Mouse (Mus musculus) intestine, postnatal 0 days (tissue): ENCODE data around the gene Fahd2a. TPM values are rescaled to one million over a fixed set of nuclear protein-coding genes. Genes with fewer than 3 reads are reported as not detected.

Experiments used
- ATAC-seq: fragments of 200-750 bp; cut with Nextera tagmentation; 2 replicates; pipeline ENCODE4 v1.8.0; 2017; ENCODE audit warnings: mild to moderate bottlenecking, moderate TSS enrichment, moderate library complexity
- H3K27ac ChIP-seq: fragments of 300-500 bp; sonication (generic); 2 replicates; pipeline ENCODE4 v1.5.1; 2014; ENCODE audit warnings: mild to moderate bottlenecking, low read depth, low read length, moderate library complexity
- H3K27me3 ChIP-seq: fragments of 300-500 bp; sonication (generic); replicated peaks from 2 replicates; pipeline ENCODE4 v1.6.1; 2014; ENCODE audit warnings: low read length, mixed read lengths; ENCODE audit not compliant: control insufficient read depth, insufficient read depth
- H3K36me3 ChIP-seq: fragments of 300-500 bp; sonication (generic); 2 replicates; pipeline ENCODE4 v1.6.1; 2014; ENCODE audit warnings: mild to moderate bottlenecking, moderate library complexity; ENCODE audit not compliant: control insufficient read depth, insufficient read depth
- H3K4me1 ChIP-seq: fragments of 300-500 bp; sonication (generic); replicated peaks from 2 replicates; pipeline ENCODE4 v1.6.1; 2014; ENCODE audit warnings: antibody characterized with exemption, low read length, mixed read lengths; ENCODE audit not compliant: control insufficient read depth, insufficient read depth
- H3K4me2 ChIP-seq: fragments of 300-500 bp; sonication (generic); replicated peaks from 2 replicates; pipeline ENCODE4 v1.6.1; 2014; ENCODE audit warnings: low read depth, mild to moderate bottlenecking, moderate library complexity
- H3K4me3 ChIP-seq: fragments of 300-500 bp; sonication (generic); 2 replicates; pipeline ENCODE4 v1.5.1; 2014; ENCODE audit warnings: low read depth, low read length
- H3K9ac ChIP-seq: fragments of 300-500 bp; sonication (generic); 2 replicates; pipeline ENCODE4 v1.6.1; 2014; ENCODE audit warnings: mild to moderate bottlenecking, low read depth, low read length
- H3K9me3 ChIP-seq: fragments of 300-500 bp; sonication (generic); 2 replicates; pipeline ENCODE4 v1.6.1; 2016; ENCODE audit warnings: mixed run types; ENCODE audit not compliant: control insufficient read depth
- CTCF ChIP-seq: sonication (generic); IDR thresholded peaks from 2 replicates; pipeline ENCODE4 v1.5.1; 2016; ENCODE audit warnings: low read depth, mild to moderate bottlenecking, control low read depth, antibody characterized with exemption, moderate library complexity
- WGBS: fragments of 180-500 bp; shearing (Covaris S2); extraction: QIAGEN DNeasy Blood & Tissue Kit; methylation state at CpG from one replicate; pipeline ENCODE4 v1.1.7; 2014; 5-methylcytosine and 5-hydroxymethylcytosine counted together
- polyA plus RNA-seq: library from polyadenylated mRNA; unstranded; fragments of >200 nt; fragmentation: Nextera tagmentation; extraction: Ambion mirVana; gene quantifications from 2 replicates; pipeline ENCODE4 v1.2.1, GENCODE M21; 2015

Gene Fahd2a
- polyA plus RNA-seq, 1 experiment from 2014 or later: 23.5 TPM

DNA sequence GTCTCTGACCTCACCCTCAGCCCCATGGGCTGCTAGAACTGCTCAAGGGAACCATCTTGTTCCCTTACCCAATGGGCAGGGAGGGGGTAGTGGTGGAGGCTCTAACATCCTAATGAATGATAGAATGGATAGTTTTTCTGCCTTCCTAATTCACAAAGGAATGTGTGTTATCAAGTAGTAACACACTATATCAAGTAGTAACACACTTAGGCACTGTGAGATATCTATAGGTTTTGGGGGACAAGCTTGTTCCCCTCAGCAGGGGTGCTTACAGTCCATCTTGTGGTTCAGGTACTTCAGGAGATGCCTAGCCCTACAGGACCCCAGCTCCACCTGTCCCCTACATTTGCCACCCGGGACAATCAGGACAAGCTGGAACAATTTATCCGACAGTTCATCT is 8.8 kb downstream of the Fahd2a start:
- 93% methylated on average over 2 of the region's 2 CpGs for WGBS
- no peak for TF ChIP-seq CTCF
- no peak overlapping the region for H3K4me2 ChIP-seq
- H3K27ac ChIP-seq: no peak overlapping the region
- no peaks in the 10 kb centered on the region for H3K27me3 ChIP-seq
- H3K9ac ChIP-seq: no peak overlapping the region
- no peak for ATAC-seq
- no peaks in the 10 kb centered on the region for H3K4me1 ChIP-seq
- H3K9me3 ChIP-seq: no peaks in the 10 kb centered on the region
- peaks cover 30% of the 10 kb centered on the region; the same call in 1 of the 2 replicates for H3K36me3 ChIP-seq
- H3K4me3 ChIP-seq: no peak overlapping the region

DNA sequence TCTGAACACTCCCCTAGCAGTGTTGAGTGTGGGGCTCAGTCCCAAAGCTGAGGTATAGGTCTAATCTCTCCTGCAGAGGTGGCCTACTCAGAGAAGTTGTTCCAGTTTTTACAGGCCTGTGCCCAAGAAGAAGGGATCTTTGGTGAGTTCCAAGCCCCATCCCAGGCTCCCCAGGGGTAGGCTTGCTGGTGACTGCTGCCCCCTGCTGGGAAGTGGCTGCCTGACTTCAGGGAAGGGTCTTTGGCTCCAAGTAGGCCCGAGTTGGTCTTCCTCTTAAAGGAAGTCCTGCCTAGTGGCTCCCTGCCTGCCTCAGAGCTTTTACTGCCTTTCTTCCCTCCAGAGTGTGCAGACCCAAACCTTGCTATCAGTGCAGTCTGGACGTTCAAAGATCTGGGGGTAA is 9.2 kb downstream of the Fahd2a start:
- H3K4me1 ChIP-seq: no peaks in the 10 kb centered on the region
- no peaks in the 10 kb centered on the region for H3K27me3 ChIP-seq
- H3K4me3 ChIP-seq: no peak overlapping the region
- H3K36me3 ChIP-seq: peaks cover 27% of the 10 kb centered on the region; the same call in 1 of the 2 replicates
- TF ChIP-seq CTCF: peak; percentile 69
- H3K9ac ChIP-seq: no peak overlapping the region
- H3K9me3 ChIP-seq: no peaks in the 10 kb centered on the region
- no peak for ATAC-seq
- 39% methylated on average over 2 of the region's 2 CpGs for whole genome bisulfite sequencing
- no peak overlapping the region for H3K27ac ChIP-seq
- H3K4me2 ChIP-seq: no peak overlapping the region

DNA sequence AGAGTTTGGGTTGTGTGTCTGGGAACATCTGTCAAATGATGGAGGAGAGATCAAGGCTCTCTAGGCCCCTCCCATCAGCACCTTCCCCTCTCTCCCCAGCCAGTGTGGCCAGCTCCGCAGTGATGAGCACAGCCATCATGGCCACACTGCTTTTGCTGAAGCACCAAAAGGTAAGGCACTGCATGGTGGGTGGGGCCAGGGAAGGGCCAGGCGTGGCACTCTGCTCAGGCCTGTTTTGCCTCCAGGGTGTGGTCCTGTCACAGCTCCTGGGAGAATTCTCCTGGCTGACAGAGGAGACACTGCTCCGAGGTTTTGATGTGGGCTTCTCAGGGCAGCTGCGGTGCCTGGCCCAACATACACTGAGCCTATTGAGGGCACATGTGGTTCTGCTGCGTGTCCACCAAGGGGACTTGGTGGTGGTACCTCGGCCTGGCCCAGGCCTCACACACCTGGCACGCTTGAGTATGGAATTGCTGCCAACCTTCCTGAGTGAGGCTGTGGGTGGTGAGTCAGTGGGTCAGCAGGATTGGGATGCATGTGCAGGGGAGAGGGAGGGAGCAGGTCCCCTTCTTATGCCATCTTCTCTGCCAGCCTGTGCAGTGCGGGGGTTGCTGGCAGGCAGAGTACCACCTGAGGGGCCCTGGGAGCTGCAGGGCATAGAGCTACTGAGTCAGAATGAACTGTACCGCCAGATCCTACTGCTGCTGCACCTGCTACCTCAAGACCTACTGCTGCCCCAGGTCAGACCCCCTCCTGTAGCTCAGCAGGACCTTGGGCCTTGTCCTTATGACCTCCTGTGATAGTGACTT is 10.7 kb downstream of the Fahd2a start:
- no peaks in the 10 kb centered on the region for H3K9me3 ChIP-seq
- 72% methylated on average over 9 of the region's 9 CpGs for whole genome bisulfite sequencing
- ATAC-seq: no peak
- peaks cover 26% of the 10 kb centered on the region; the same call in 1 of the 2 replicates for H3K36me3 ChIP-seq
- H3K27ac ChIP-seq: no peak overlapping the region
- no peaks in the 10 kb centered on the region for H3K4me1 ChIP-seq
- no peaks in the 10 kb centered on the region for H3K27me3 ChIP-seq
- no peak overlapping the region for H3K4me2 ChIP-seq
- H3K4me3 ChIP-seq: no peak overlapping the region
- H3K9ac ChIP-seq: no peak overlapping the region
- TF ChIP-seq CTCF: no peak

DNA sequence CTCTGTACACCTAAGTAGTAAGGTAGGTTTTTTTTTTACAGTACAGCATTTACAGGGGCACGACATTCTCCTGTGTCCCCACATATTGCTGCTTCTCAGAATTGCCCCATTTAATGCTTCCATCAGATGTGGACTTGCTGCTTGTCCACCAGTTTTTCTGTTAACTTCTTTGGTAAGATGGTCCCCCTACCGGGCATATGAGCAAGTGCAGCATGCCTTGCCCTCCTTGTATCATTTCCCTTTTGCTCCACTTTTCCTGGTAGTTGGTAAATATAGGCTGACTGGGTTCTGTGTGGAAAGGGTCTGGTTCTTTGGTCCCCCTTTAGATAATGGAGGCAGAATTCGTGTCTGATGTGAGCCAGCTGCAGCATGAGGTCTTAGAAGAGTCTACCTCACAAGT is 14.1 kb downstream of the Fahd2a start:
- H3K4me1 ChIP-seq: no peaks in the 10 kb centered on the region
- H3K4me3 ChIP-seq: no peak overlapping the region
- no peak overlapping the region for H3K9ac ChIP-seq
- H3K36me3 ChIP-seq: peaks cover 8% of the 10 kb centered on the region; the same call in 1 of the 2 replicates
- 20% methylated on average over 3 of the region's 3 CpGs for WGBS
- H3K9me3 ChIP-seq: no peaks in the 10 kb centered on the region
- H3K27me3 ChIP-seq: no peaks in the 10 kb centered on the region
- no peak for ATAC-seq
- no peak overlapping the region for H3K4me2 ChIP-seq
- peak; percentile 82 for TF ChIP-seq CTCF
- no peak overlapping the region for H3K27ac ChIP-seq

DNA sequence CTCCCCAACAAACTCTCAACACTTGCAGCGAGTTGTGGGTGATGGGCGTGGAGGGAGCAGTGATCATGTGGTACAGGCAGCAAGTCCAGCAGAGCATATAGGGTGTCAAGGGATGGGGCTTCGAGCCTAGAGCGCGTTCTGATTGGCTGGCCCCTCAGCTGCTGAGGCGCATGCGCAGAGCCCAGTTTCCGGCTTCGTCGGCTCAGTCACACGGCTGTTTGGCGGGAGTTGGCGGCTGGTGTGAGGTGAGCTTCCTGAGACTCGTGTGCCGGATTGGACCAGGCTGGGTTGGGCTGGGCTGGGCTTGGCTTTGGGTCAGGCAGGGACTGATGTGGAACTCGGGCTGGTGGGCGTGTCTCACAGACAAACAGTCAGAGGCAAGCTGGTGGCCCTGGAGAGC is 19.4 kb downstream of the Fahd2a start, which contains the start of gene Gpat2:
Gene Gpat2 (plus strand): TSS at position 223 of the 400 bp plus-strand sequence.
- Histone ChIP-seq H3K27me3 (no peaks in the 10 kb centered on the region), H3K9me3 (no peaks in the 10 kb centered on the region), H3K4me2 (no peak within 1 kb of the TSS), H3K9ac (no peak within 1 kb of the TSS), H3K4me1 (no peaks in the 10 kb centered on the region), H3K4me3 (no peak within 1 kb of the TSS), H3K27ac (no peak within 1 kb of the TSS), H3K36me3 (no peaks in the 10 kb centered on the region)
- no peak for TF ChIP-seq CTCF
- ATAC-seq: peak; percentile 13; the same call in 1 of the 2 replicates
- WGBS: 79% methylated on average over 17 of the region's 17 CpGs

DNA sequence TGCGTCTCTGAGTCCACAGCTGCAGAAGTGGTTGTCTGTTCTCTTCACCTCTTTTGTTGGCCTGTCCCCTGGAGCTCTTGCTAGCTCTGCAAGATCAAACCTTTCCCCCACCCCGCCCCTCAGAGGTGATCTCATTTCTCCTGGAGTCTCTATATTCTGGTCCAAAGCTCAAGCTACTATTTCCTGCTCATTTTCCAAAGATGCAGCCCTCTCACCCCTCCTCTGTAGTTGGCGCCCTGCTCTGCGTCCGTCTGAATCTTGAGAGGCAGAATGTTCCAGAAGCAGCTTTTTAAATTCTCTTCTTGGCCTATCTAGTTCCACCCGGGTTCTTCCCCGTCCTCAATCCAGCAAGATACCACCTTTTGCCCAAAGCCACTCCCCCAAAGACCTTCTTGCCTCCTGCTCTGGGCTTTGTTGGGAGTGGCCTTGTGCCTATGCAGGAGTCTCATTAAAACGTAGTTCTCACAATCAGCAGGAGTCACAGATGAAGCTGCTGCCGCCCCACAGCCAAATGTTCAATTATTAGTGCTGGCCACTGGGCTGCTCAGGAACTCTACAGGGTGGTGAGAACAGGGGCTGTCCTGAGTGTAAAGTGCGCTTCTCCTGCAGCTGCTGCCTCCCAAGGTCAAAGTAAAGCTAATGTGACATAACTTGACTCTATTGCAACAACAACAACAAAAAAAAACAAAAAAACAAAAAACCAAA is 25.9 kb downstream of the Fahd2a start:
- ATAC-seq: no peak; the same call in 1 of the 2 replicates
- Histone ChIP-seq H3K9me3 (no peaks in the 10 kb centered on the region), H3K9ac (no peak overlapping the region)

More for the DNA sequence above, 25.9 kb downstream of the Fahd2a start:
- TF ChIP-seq CTCF: no peak
- Histone ChIP-seq H3K27ac (no peak overlapping the region), H3K36me3 (no peaks in the 10 kb centered on the region), H3K4me3 (no peak overlapping the region), H3K4me2 (no peak overlapping the region), H3K27me3 (no peaks in the 10 kb centered on the region), H3K4me1 (no peaks in the 10 kb centered on the region)
- 52% methylated on average over 10 of the region's 10 CpGs for WGBS
